Mouse (Mus musculus): Measurements from ENCODE around the gene Prkag1.

Gene Prkag1

GRCm38 (mm10) chr15:98853161-98853937 lies 22.0 kb upstream of the Prkag1 start:
- DNase-seq (ENCODE audit: low spot score in 2 of 2): no peak

GRCm38 (mm10) chr15:98852733-98853132 lies 21.4 kb upstream of the Prkag1 start:
- no peak for DNase-seq (ENCODE audit: low spot score in 2 of 2)

GRCm38 (mm10) chr15:98852071-98852470 lies 20.8 kb upstream of the Prkag1 start:
- DNase-seq (ENCODE audit: low spot score in 2 of 2): no peak

- DNase-seq (ENCODE audit: low spot score in 2 of 2): no peak
Observed at GRCm38 (mm10) chr15:98851229-98851818, 20.0 kb upstream of the Prkag1 start.

GRCm38 (mm10) chr15:98850668-98851067 lies 19.3 kb upstream of the Prkag1 start:
- DNase-seq (ENCODE audit: low spot score in 2 of 2): peak in 1 of 2 experiments; percentile 30

GRCm38 (mm10) chr15:98849956-98850600 lies 18.8 kb upstream of the Prkag1 start:
- no peak for DNase-seq (ENCODE audit: low spot score in 2 of 2)

- no peak for DNase-seq (ENCODE audit: low spot score in 2 of 2)
Observed at GRCm38 (mm10) chr15:98849165-98849564, 17.8 kb upstream of the Prkag1 start.

- no peak for DNase-seq (ENCODE audit: low spot score in 2 of 2)
Observed at GRCm38 (mm10) chr15:98846140-98846539, 14.8 kb upstream of the Prkag1 start.

- no peak for DNase-seq (ENCODE audit: low spot score in 2 of 2)
Observed at GRCm38 (mm10) chr15:98845149-98845548, 13.8 kb upstream of the Prkag1 start.

- DNase-seq (ENCODE audit: low spot score in 2 of 2): no peak
Observed at GRCm38 (mm10) chr15:98843595-98844223, 12.4 kb upstream of the Prkag1 start.

GRCm38 (mm10) chr15:98839671-98840585 lies 8.6 kb upstream of the Prkag1 start:
- no peak for DNase-seq (ENCODE audit: low spot score in 2 of 2)

GRCm38 (mm10) chr15:98839161-98839560 lies 7.8 kb upstream of the Prkag1 start:
- no peak for DNase-seq (ENCODE audit: low spot score in 2 of 2)

- no peak for DNase-seq (ENCODE audit: low spot score in 2 of 2)
Observed at GRCm38 (mm10) chr15:98837743-98838103, 6.4 kb upstream of the Prkag1 start.

- no peak for DNase-seq (ENCODE audit: low spot score in 2 of 2)
Observed at GRCm38 (mm10) chr15:98837006-98837742, 5.9 kb upstream of the Prkag1 start.

GRCm38 (mm10) chr15:98835291-98835690 lies 4.0 kb upstream of the Prkag1 start:
- DNase-seq (ENCODE audit: low spot score in 2 of 2): no peak

GRCm38 (mm10) chr15:98834059-98834458 lies 2.7 kb upstream of the Prkag1 start:
- DNase-seq (ENCODE audit: low spot score in 2 of 2): no peak

GRCm38 (mm10) chr15:98833281-98833680 lies 2.0 kb upstream of the Prkag1 start:
- DNase-seq (ENCODE audit: low spot score in 2 of 2): no peak

- DNase-seq (ENCODE audit: low spot score in 2 of 2): no peak
Observed at GRCm38 (mm10) chr15:98832161-98833058, 1.1 kb upstream of the Prkag1 start.

- no peak for DNase-seq (ENCODE audit: low spot score in 2 of 2)
Observed at GRCm38 (mm10) chr15:98831684-98832035, 339 bp upstream of the Prkag1 start.

GRCm38 (mm10) chr15:98827611-98828011 lies 3.7 kb downstream of the Prkag1 start:
- DNase-seq (ENCODE audit: low spot score in 2 of 2): no peak
